Mouse (Mus musculus) thymus, adult 2 months (tissue): ENCODE measurements around the gene Hnrnpdl. TPM values are rescaled to one million over a fixed set of nuclear protein-coding genes. Genes with fewer than 3 reads are reported as not detected.

Source experiments
- DNase-seq: peaks from one replicate; pipeline ENCODE4 v3.0.0; 2021
- H3K27ac ChIP-seq: fragments of 200-500 bp; 2 replicates; pipeline ENCODE4 v1.5.1; 2012; ENCODE audit warnings: low read length, control low read depth; ENCODE audit not compliant: control insufficient read depth, insufficient read depth
- H3K27me3 ChIP-seq: fragments of 200-500 bp; 2 replicates; pipeline ENCODE4 v1.6.1; 2012; ENCODE audit warnings: mild to moderate bottlenecking, low read length, moderate library complexity, mixed read lengths; ENCODE audit not compliant: control insufficient read depth, insufficient read depth
- H3K36me3 ChIP-seq: fragments of 200-500 bp; 2 replicates; pipeline ENCODE4 v1.6.1; 2012; ENCODE audit warnings: mild to moderate bottlenecking, low read length, moderate library complexity; ENCODE audit not compliant: control insufficient read depth, insufficient read depth
- H3K4me1 ChIP-seq: fragments of 200-500 bp; replicated peaks from 2 replicates; pipeline ENCODE4 v1.6.1; 2012; ENCODE audit warnings: low read length; ENCODE audit not compliant: control insufficient read depth, insufficient read depth
- H3K4me3 ChIP-seq: fragments of 200-500 bp; 2 replicates; pipeline ENCODE4 v1.5.1; 2012; ENCODE audit warnings: mild to moderate bottlenecking, low read length, control low read depth, moderate library complexity; ENCODE audit not compliant: control insufficient read depth, insufficient read depth
- CTCF ChIP-seq: fragments of 200-500 bp; IDR thresholded peaks from 2 replicates; pipeline ENCODE4 v1.5.1; 2012; ENCODE audit warnings: mild to moderate bottlenecking, control low read depth, low read length, moderate library complexity, borderline replicate concordance; ENCODE audit not compliant: control insufficient read depth, poor library complexity, insufficient read depth; ENCODE audit errors: extremely low read depth
- POLR2A ChIP-seq: fragments of 200-500 bp; IDR thresholded peaks from 2 replicates; pipeline ENCODE4 v1.6.1; 2012; ENCODE audit warnings: mild to moderate bottlenecking, low read length, control low read depth, moderate library complexity; ENCODE audit not compliant: control insufficient read depth, poor library complexity, insufficient read depth; ENCODE audit errors: extremely low read depth
- WGBS: fragments of 180-500 bp; shearing (Covaris S2); methylation state at CpG from one replicate; pipeline ENCODE4 v1.1.7; 2018; 5-methylcytosine and 5-hydroxymethylcytosine counted together
- polyA plus RNA-seq: library from polyadenylated mRNA; depleted of rRNA; stranded (reverse); fragments of >200 nt; gene quantifications from 2 replicates; pipeline ENCODE4 v1.2.3, GENCODE M21; 2012

Hnrnpdl gene
- polyA plus RNA-seq, 1 experiment = 148 TPM

DNA sequence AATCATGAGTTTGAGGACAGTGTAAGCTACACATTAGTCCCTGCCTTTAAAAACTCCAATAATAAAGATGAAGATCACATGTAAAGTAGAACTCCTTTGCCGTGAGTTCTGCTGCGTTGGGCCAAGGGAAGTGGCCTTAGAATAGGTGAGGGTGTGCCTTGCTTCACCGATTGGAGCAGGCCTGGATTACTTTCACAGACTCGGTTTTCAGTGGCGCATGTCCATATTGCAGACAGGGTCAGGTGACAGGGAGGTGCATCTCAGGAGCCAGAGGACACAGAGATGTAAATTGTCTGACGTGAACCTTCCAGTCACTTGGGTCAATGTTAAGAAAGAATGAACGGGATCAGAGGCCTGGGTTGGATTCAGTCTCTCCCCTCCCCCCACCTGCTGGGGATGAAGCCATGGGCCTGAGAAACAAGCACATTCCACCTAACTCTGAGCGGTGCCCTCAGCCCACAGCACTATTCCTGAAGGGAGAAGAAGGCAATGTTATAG, 7.7 kb upstream of the Hnrnpdl start:
- WGBS = 92% methylated on average over 8 of the region's 8 CpGs
- no peaks in the 10 kb centered on the region for H3K27me3 ChIP-seq
- H3K27ac ChIP-seq = no peak overlapping the region
- no peak for TF ChIP-seq POLR2A
- TF ChIP-seq CTCF = no peak
- no peaks in the 10 kb centered on the region for H3K36me3 ChIP-seq
- no peaks in the 10 kb centered on the region for H3K4me1 ChIP-seq
- no peak for DNase-seq
- no peak overlapping the region for H3K4me3 ChIP-seq

DNA sequence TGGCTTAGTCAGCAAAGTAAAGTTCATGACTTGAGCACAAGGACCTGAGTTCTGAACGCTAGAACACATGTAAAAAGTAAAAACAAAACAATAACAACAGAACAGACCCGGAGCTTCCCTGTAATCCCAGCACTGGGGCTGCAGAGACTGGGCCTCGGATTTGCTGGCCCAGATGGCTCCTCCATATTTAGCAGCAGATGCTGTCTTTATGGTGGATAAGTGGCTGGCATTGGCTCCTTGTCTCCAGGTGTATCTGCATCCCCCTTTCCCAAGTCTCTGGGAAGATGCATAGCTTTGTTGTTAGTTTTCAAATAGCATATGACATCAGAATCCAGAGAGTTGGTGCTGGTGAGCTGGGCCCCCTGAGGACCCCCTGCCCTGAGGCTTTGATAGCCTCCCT, 6.6 kb upstream of the Hnrnpdl start:
- H3K4me1 ChIP-seq = no peaks in the 10 kb centered on the region
- 94% methylated on average over 3 of the region's 3 CpGs for WGBS
- DNase-seq = no peak
- H3K4me3 ChIP-seq = no peak overlapping the region
- no peaks in the 10 kb centered on the region for H3K36me3 ChIP-seq
- no peaks in the 10 kb centered on the region for H3K27me3 ChIP-seq
- TF ChIP-seq POLR2A = no peak
- no peak for TF ChIP-seq CTCF
- H3K27ac ChIP-seq = no peak overlapping the region

DNA sequence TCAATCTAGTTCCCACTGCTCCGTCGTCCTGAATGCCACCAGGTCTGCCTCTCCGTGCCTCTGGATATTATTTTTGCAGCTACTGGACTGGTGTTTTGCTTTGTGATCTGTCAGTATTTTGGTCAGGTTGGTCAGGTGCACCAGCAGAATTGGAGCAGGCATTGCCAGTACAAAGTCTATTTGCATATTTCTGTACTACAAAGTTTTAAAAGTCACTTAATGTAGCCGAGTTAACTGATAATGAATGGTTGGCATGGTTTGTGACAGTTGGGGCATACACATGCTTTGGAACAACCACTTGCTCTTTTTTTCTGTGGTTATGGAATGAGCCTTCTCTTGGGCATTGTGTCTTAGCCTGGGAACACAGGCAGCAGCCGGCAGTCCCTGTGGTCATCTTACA, 5.2 kb upstream of the Hnrnpdl start:
- 93% methylated on average over 5 of the region's 5 CpGs for whole genome bisulfite sequencing
- peaks cover 3% of the 10 kb centered on the region; the same call in 1 of the 2 replicates for H3K4me1 ChIP-seq
- DNase-seq = no peak

DNA sequence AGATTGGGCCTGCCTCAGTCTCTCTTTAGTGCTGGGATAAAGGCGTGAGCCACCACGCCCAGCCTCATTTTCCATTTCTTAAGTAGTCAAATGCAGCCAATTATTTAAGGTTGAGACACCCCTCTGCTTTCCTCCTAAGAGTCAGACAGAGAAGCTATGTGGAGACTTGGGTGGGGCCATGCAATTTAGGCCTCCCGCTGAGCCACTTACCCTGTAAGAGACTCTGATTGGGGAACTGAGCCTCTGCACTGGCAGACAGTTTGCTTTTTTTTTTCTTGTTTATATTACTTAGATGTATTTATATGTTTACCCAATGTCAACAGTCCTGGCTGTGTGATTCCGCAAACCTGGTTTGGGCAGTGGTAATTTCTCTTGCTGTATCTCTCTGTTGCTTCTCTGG, 4.6 kb upstream of the Hnrnpdl start:
- no peak overlapping the region for H3K4me3 ChIP-seq
- H3K4me1 ChIP-seq = peaks cover 3% of the 10 kb centered on the region; the same call in 1 of the 2 replicates
- 95% methylated on average over 4 of the region's 4 CpGs for WGBS
- TF ChIP-seq POLR2A (no peak), CTCF (no peak)
- no peak for DNase-seq
- no peaks in the 10 kb centered on the region for H3K27me3 ChIP-seq
- H3K36me3 ChIP-seq = no peaks in the 10 kb centered on the region
- no peak overlapping the region for H3K27ac ChIP-seq

More for the DNA sequence above, 5.2 kb upstream of the Hnrnpdl start:
- TF ChIP-seq POLR2A = no peak
- no peak for TF ChIP-seq CTCF
- H3K27ac ChIP-seq = no peak overlapping the region
- no peaks in the 10 kb centered on the region for H3K36me3 ChIP-seq
- H3K4me3 ChIP-seq = no peak overlapping the region
- no peaks in the 10 kb centered on the region for H3K27me3 ChIP-seq

DNA sequence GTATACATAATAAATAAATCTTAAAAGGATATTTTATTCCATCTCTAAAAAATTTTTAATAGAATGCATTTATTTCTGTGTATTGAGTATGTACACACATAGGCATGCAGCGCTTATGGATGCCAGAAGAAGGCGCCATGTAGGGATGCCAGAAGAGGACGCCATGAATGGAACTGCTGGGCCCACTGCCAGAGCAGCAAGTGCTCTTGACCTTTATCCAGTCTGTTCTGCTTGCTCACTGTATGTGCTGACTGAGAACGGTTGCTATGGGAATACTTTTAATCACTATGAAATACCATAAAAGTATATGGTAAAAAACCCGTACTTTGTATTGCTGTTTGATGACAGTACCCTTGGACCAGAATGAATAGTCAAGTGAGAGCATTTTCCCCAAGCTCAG, 3.9 kb upstream of the Hnrnpdl start:
- H3K27ac ChIP-seq = no peak overlapping the region
- 96% methylated on average over 5 of the region's 5 CpGs for WGBS
- no peak for DNase-seq
- no peak overlapping the region for H3K4me3 ChIP-seq
- TF ChIP-seq POLR2A (no peak), CTCF (no peak)
- no peaks in the 10 kb centered on the region for H3K27me3 ChIP-seq
- H3K4me1 ChIP-seq = peaks cover 3% of the 10 kb centered on the region; the same call in 1 of the 2 replicates
- no peaks in the 10 kb centered on the region for H3K36me3 ChIP-seq

DNA sequence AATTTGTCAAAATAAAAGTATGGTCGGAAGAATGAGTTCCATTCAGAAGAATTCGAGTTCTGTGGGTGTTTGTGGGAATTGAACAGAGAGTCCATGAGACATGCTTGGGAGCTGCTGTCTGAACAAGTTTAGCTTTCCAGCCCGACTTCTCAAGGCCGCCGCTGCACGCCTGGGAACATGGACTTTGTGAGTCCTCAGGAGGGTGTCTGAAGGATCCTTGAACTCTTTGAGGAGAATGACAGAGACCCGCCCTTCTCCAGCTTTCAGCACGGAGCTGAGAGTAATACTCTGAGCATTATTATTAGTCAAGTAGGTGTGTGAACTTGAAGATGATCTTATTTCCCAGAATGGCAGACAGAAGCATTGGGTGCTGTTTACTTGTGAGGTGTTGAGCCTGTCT, 3.0 kb upstream of the Hnrnpdl start:
- no peak for DNase-seq
- TF ChIP-seq POLR2A (no peak), CTCF (no peak)
- Histone ChIP-seq H3K36me3 (no peaks in the 10 kb centered on the region), H3K27ac (no peak overlapping the region), H3K4me3 (no peak overlapping the region), H3K4me1 (peaks cover 3% of the 10 kb centered on the region; the same call in 1 of the 2 replicates), H3K27me3 (no peaks in the 10 kb centered on the region)
- WGBS = 97% methylated on average over 8 of the region's 8 CpGs

DNA sequence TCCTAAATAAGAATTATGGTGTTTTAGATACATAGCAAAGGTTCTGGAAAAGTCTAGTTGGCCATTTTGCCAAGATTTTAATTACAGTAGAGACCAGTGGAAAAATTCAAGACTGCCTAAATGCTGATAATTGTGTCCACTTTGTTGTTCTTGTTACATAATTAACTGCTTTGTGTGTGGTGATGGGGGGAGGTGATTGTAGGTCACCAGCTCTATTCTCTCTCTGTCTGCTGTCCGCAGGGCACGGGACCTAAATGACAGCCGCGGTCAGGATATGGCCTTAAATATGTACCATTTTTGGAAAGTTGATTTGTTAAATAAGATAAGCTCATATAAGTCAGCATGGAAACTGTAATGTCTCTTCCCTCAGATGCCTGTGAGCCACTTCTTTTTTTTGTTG, 1.8 kb upstream of the Hnrnpdl start:
- peaks cover 6% of the 10 kb centered on the region for H3K4me1 ChIP-seq
- DNase-seq = no peak
- no peak overlapping the region for H3K4me3 ChIP-seq
- WGBS = 98% methylated on average over 4 of the region's 4 CpGs
- H3K27me3 ChIP-seq = no peaks in the 10 kb centered on the region
- TF ChIP-seq CTCF (no peak), POLR2A (no peak)
- H3K27ac ChIP-seq = no peak overlapping the region
- peaks cover 6% of the 10 kb centered on the region; the same call in 1 of the 2 replicates for H3K36me3 ChIP-seq
